ENCODE assay signal across 10 mouse cellular contexts in genomic region chr2:92934312-92934982, GRCm38 (mm10). TPM values are rescaled to one million over a fixed set of nuclear protein-coding genes. Genes with fewer than 3 reads are reported as not detected.
DNase-seq lines count a peak whose midpoint lies in the region; ATAC-seq and TF ChIP-seq lines count a peak whose summit lies in the region.
"Had no signal": no experiment of that assay in that cellular context is flagged by ENCODE, and none has a peak within 500 bp of the region (broad histone marks: within the 10 kb centered on the region; RNA-seq: fewer than 3 reads in every experiment).

No protein-coding gene starts in this region.

- peaks cover 31% of the 10 kb centered on the region for H3K4me1 ChIP-seq in embryonic facial prominence, embryonic 10.5 days
- peaks cover 21% of the 10 kb centered on the region for H3K4me1 ChIP-seq in midbrain, embryonic 13.5 days (replicated peaks)
- no peaks in the 10 kb centered on the region for H3K4me1 ChIP-seq in lung, adult 2 months (ENCODE audit: control insufficient read depth, insufficient read depth, low read length)
- H3K4me1 ChIP-seq in kidney, adult 2 months (ENCODE audit: control insufficient read depth, insufficient read depth, low read length), result no peaks in the 10 kb centered on the region

- no peaks in the 10 kb centered on the region for H3K27me3 ChIP-seq in embryonic facial prominence, embryonic 10.5 days (replicated peaks; ENCODE audit: low read depth, poor library complexity, severe bottlenecking)
- no peaks in the 10 kb centered on the region for H3K27me3 ChIP-seq in midbrain, embryonic 13.5 days
- H3K27me3 ChIP-seq in kidney, adult 2 months (replicated peaks; ENCODE audit: control insufficient read depth, insufficient read depth, low read length), result no peaks in the 10 kb centered on the region

- H3K9me3 ChIP-seq in embryonic facial prominence, embryonic 10.5 days, result no peaks in the 10 kb centered on the region
- no peaks in the 10 kb centered on the region for H3K9me3 ChIP-seq in midbrain, embryonic 13.5 days

- WGBS in embryonic facial prominence, embryonic 10.5 days, result 24% methylated on average over 10 of the region's 10 CpGs
- WGBS in midbrain, embryonic 13.5 days, result 15% methylated on average over 10 of the region's 10 CpGs
- WGBS in lung, adult 2 months, result 30% methylated on average over 10 of the region's 10 CpGs
- WGBS in kidney, adult 2 months, result 39% methylated on average over 10 of the region's 10 CpGs

- peak; percentile 49; the same call in 1 of the 2 replicates for ATAC-seq in midbrain, embryonic 13.5 days

- H3K36me3 ChIP-seq in embryonic facial prominence, embryonic 10.5 days (replicated peaks), result no peaks in the 10 kb centered on the region
- H3K36me3 ChIP-seq in midbrain, embryonic 13.5 days, result no peaks in the 10 kb centered on the region
- no peaks in the 10 kb centered on the region for H3K36me3 ChIP-seq in kidney, adult 2 months (ENCODE audit: control insufficient read depth, insufficient read depth, low read length)

- no peak overlapping the region for H3K4me2 ChIP-seq in midbrain, embryonic 13.5 days (replicated peaks)

- H3K4me3 ChIP-seq in embryonic facial prominence, embryonic 10.5 days, result no peak overlapping the region
- no peak overlapping the region for H3K4me3 ChIP-seq in midbrain, embryonic 13.5 days (replicated peaks)
- H3K4me3 ChIP-seq in lung, adult 2 months (replicated peaks; ENCODE audit: extremely low read depth, low read depth, low read length), result no peak overlapping the region
- H3K4me3 ChIP-seq in kidney, adult 2 months (ENCODE audit: insufficient read depth, low read depth, low read length), result no peak overlapping the region

- 0 out of 2 replicates have a peak overlapping the region, but pooled peaks have one; percentile 54 for H3K27ac ChIP-seq in embryonic facial prominence, embryonic 10.5 days (replicated peaks)
- H3K27ac ChIP-seq in midbrain, embryonic 13.5 days, result peak overlapping the region; percentile 67
- H3K27ac ChIP-seq in kidney, adult 2 months (ENCODE audit: insufficient read depth, low read depth, low read length), result no peak overlapping the region
- H3K27ac ChIP-seq: kidney, postnatal 0 days had no signal

- TF ChIP-seq POLR2A in lung, adult 2 months (IDR thresholded peaks at IDR 0.05; ENCODE audit: borderline replicate concordance, extremely low read depth, low read depth, low read length), result no peak
- no peak for TF ChIP-seq POLR2A in kidney, adult 2 months (IDR thresholded peaks at IDR 0.05; ENCODE audit: low read depth, low read length)

- DNase-seq in cerebellum, adult 11-12 months, result peak; percentile 72
- peak; percentile 44 for DNase-seq in embryonic facial prominence, embryonic 10.5 days (ENCODE audit: low spot score)
- DNase-seq in layer of hippocampus, adult 18-20 months (ENCODE audit: low spot score in 2 of 2), result peak; percentile 74 to 85
- DNase-seq in lung, adult 2 months, result no peak
- DNase-seq in spleen, postnatal 10 days (ENCODE audit: low spot score in 2 of 2), result no peak
- DNase-seq in adrenal gland, adult 18-20 months (ENCODE audit: low spot score in 2 of 2), result no peak
- DNase-seq in kidney, adult 2 months, result no peak
- DNase-seq: thymus, postnatal 25 days had no signal

- TF ChIP-seq CTCF in lung, adult 2 months (IDR thresholded peaks at IDR 0.05; ENCODE audit: insufficient read depth, low read length), result no peak
- no peak for TF ChIP-seq CTCF in kidney, adult 2 months (conservative IDR thresholded peaks at IDR 0.05; ENCODE audit: insufficient read depth, insufficient read length, low read depth, low read length)

- H3K9ac ChIP-seq in midbrain, embryonic 13.5 days (replicated peaks), result no peak overlapping the region

RNA-seq across cellular contexts. Expression of gene Syt13, which starts 19.5 kb away (rescaled TPM):
- polyA plus RNA-seq in embryonic facial prominence, embryonic 10.5 days (2016; fragmentation: Nextera tagmentation; extraction: Ambion mirVana), result 9.7 and 10.2 TPM in 2 replicates
- total RNA-seq in layer of hippocampus, adult 18-20 months (2021), result 100 to 1,000 TPM; 141 to 158 TPM
- 62.3 and 99.1 TPM in 2 replicates for polyA plus RNA-seq in midbrain, embryonic 13.5 days (2015; fragmentation: Nextera tagmentation; extraction: Ambion mirVana)
- polyA plus RNA-seq in lung, adult 2 months (2012; rRNA removed), result 0.08 and 0.11 TPM in 2 replicates
- total RNA-seq in adrenal gland, adult 18-20 months (2021), result 1 to 10 TPM; 1.0 to 2.8 TPM
- 1.6 and 2.0 TPM in 2 replicates for polyA plus RNA-seq in kidney, adult 2 months (2012; rRNA removed)

Comparison
In these comparisons a context has a peak if more than half of its experiments do, and no peak if none do; other contexts are left out.
1. DNase-seq: peak in cerebellum, adult 11-12 months (single experiment), embryonic facial prominence, embryonic 10.5 days (single experiment) and layer of hippocampus, adult 18-20 months (2 of 2); none in lung, adult 2 months (single experiment), spleen, postnatal 10 days (0 of 2), adrenal gland, adult 18-20 months (0 of 2) and kidney, adult 2 months (single experiment).